Mouse (Mus musculus): ENCODE data around the gene Polr2i.

The Polr2i gene

GRCm38 (mm10) chr7:30265935-30266334 lies 34.2 kb downstream of the Polr2i start:
- DNase-seq (ENCODE audit: low spot score) = no peak

DNA sequence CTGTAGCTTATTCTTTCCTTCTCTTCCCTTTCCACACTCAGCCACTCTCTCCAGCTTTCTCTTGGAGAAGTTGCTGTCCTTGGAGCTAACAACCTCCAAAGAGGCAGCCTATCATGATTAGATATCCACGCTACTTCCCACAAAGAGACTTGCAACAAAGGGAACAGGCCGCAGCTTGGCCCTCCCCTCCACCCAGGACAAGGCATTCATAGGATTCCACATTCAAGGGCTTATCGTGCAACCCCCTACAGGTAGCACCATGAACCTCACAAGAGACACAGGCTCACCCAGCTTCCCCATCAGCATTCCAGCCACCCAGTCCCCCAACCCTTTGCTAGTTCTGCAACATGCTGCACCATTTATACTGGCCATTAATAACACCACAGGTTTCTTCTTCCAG lies 35.0 kb downstream of the Polr2i start:
- no peak for DNase-seq (ENCODE audit: low spot score)

GRCm38 (mm10) chr7:30269641-30270040 lies 37.9 kb downstream of the Polr2i start:
- no peak for DNase-seq (ENCODE audit: low spot score)

DNA sequence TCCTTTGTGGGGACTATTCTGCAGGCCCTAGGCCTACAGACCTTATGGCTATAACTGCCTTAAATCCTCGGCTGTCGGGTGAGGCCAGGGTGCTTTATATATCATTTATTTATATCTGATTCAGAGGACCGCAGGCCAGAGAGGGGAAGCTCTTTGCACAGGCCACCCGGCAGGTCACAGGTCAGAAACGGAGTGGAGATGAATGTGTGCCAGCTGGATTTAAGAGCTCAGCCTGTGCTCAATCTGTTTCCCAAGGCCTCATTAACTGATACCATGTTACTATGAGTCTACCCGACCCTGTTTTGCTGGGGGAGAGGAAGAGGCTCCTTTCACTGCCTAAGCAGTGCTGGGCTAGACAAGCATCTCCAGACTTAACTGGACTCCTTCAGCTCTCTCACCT lies 42.6 kb downstream of the Polr2i start:
- no peak for DNase-seq (ENCODE audit: low spot score)

GRCm38 (mm10) chr7:30278911-30279310 lies 47.2 kb downstream of the Polr2i start:
- no peak for DNase-seq (ENCODE audit: low spot score)

GRCm38 (mm10) chr7:30279536-30279935 lies 47.8 kb downstream of the Polr2i start:
- no peak for DNase-seq (ENCODE audit: low spot score)

DNA sequence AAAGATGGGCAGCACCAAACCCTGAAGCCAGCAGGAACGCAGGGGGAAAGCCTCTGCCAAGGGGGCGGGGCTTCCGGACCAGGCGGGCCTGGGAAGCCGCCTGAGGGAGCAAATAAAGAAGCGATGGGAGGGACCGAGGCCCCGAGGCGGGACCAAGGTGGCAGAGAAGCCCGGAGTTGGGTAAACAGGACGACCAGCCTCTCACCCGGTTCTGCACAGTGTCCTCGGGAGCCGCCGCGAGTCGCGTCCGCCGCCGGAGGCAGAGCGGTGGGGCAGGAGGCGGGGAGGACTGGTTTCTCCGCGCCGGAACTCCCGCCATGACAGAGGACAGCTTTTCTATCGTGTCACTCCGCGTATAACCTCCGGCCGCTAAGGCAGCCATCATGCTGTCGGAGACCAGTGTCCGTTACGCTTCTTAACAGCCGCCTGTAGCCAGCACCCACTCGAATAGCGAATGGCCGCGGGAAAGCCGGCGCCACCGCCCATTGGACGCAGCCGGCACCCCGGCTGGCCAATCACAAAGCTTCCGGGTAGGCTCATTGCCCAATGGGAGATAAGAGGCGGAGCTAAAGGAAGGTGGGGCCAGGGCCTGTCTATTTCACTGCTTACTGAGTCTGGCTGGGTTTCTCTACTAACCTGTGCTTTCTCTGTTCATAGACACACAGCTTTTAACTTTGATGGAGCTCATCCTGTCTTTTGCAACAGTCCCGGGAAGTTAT lies 48.4 kb downstream of the Polr2i start, which contains the start of the genes Thap8 and Wdr62:
Thap8 (plus strand) TSS at position 144 of the 719 bp plus-strand sequence.
Wdr62 (minus strand) TSS at position 469 of the 719 bp plus-strand sequence.
- peak; percentile 75 for DNase-seq (ENCODE audit: low spot score)

DNA sequence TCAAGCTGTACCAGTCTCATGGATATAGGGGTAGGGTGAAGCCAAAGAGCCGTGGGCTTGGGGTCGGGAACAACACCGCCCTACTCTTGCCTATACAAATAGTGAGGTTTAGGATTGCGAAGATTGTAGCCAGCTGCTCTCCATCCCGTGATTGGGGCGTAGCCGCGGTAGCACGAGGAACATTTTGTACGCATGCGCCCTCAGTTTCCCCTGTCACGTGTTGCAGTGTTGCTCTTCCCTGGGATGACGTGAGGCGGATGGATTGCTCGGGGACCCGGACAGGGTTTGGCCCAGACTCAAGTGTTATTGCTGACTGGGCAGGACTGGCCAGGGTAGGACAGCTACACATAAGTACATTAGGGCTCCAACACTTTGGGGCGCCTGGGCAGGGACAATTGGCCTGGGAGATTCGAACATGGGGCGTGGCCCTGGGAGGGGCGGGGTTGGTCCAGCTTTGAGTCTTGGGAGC lies 49.0 kb downstream of the Polr2i start:
- DNase-seq (ENCODE audit: low spot score) = peak; percentile 67

DNA sequence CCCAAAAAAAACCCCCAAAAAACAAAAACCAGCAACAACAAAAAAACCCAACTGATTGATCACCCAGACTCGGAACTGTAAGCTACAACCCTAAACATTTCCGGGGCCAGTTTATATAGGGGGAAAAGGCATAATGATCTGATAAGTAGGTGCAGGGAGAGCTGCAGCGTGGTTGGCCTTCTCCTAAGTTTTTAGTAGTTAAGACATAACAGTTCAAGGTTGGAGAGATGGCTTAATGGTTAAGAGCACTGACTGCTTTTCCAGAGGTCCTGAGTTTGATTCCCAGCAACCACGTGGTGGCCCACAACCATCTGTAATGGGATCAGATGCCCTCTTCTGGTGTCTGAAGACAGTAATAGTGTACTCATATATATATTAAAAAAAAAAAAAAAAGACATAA lies 49.8 kb downstream of the Polr2i start:
- DNase-seq (ENCODE audit: low spot score) = no peak

- no peak for DNase-seq (ENCODE audit: low spot score)
These were observed 51.0 kb downstream of the Polr2i start for GRCm38 (mm10) chr7:30282740-30283139.
